Mouse (Mus musculus) gastrocnemius, adult 18-20 months (tissue): ENCODE measurements at regions not wholly inside any gene's neighbourhood (a gene's known extent, or its start where the extent isn't known, plus 50 kb on each side); places are given as distances from the start of the nearest gene placed in this dataset.

Experiments used
- DNase-seq: peaks from one replicate; pipeline ENCODE4 v3.0.0; 2021; ENCODE audit warnings: low spot score

GRCm38 (mm10) chr3:144078198-144078935 is 126.7 kb downstream of the Lmo4 start:
- DNase-seq = no peak

- DNase-seq = no peak
Measured at GRCm38 (mm10) chr3:144069979-144070540, 135.0 kb downstream of the Lmo4 start.

- no peak for DNase-seq
Measured at GRCm38 (mm10) chr3:144067016-144067415, 138.0 kb downstream of the Lmo4 start.

GRCm38 (mm10) chr3:144058106-144058505 is 146.9 kb downstream of the Lmo4 start:
- DNase-seq = no peak

- DNase-seq = no peak
Measured at GRCm38 (mm10) chr3:144050341-144050740, 154.7 kb downstream of the Lmo4 start.

- DNase-seq = no peak
Measured at GRCm38 (mm10) chr3:144049270-144049669, 155.8 kb downstream of the Lmo4 start.

- no peak for DNase-seq
Measured at GRCm38 (mm10) chr3:144044366-144044765, 160.7 kb downstream of the Lmo4 start.

GRCm38 (mm10) chr3:144041788-144042187 is 163.2 kb downstream of the Lmo4 start:
- no peak for DNase-seq

GRCm38 (mm10) chr3:144039498-144039897 is 165.5 kb downstream of the Lmo4 start:
- DNase-seq = no peak

- no peak for DNase-seq
Measured at GRCm38 (mm10) chr3:144029611-144030010, 175.4 kb downstream of the Lmo4 start.

- no peak for DNase-seq
Measured at GRCm38 (mm10) chr3:144029121-144029520, 175.9 kb downstream of the Lmo4 start.

GRCm38 (mm10) chr3:144027134-144027980 is 177.7 kb downstream of the Lmo4 start:
- no peak for DNase-seq

- no peak for DNase-seq
Measured at GRCm38 (mm10) chr3:144025451-144026125, 179.4 kb downstream of the Lmo4 start.

- DNase-seq = no peak
Measured at GRCm38 (mm10) chr3:144024216-144024615, 180.8 kb downstream of the Lmo4 start.

- no peak for DNase-seq
Measured at GRCm38 (mm10) chr3:144023058-144023457, 182.0 kb downstream of the Lmo4 start.

- no peak for DNase-seq
Measured at GRCm38 (mm10) chr3:144021969-144022368, 183.1 kb downstream of the Lmo4 start.

- no peak for DNase-seq
Measured at GRCm38 (mm10) chr3:144020189-144020940, 184.7 kb downstream of the Lmo4 start.

- DNase-seq = no peak
Measured at GRCm38 (mm10) chr3:144019293-144019692, 185.7 kb downstream of the Lmo4 start.

- no peak for DNase-seq
Measured at GRCm38 (mm10) chr3:144018559-144018958, 186.5 kb downstream of the Lmo4 start.

- no peak for DNase-seq
Measured at GRCm38 (mm10) chr3:144015236-144015635, 189.8 kb downstream of the Lmo4 start.

- DNase-seq = no peak
Measured at GRCm38 (mm10) chr3:144013481-144014125, 191.4 kb downstream of the Lmo4 start.
